Mouse (Mus musculus) layer of hippocampus, adult 8-10 months (tissue): ENCODE measurements around the gene Mrc2. TPM values are rescaled to one million over a fixed set of nuclear protein-coding genes. Genes with fewer than 3 reads are reported as not detected.
A peak's percentile ranks its signal among the peaks of the same experiment; 100 is the strongest.

Source experiments
- DNase-seq, 2 experiments: peaks; one replicate each; pipeline ENCODE4 v3.0.0; 2022; ENCODE audit warnings: low spot score in 2 of 2
- total RNA-seq, 4 experiments: library from RNA; stranded (reverse); gene quantifications; 2 replicates each; pipeline ENCODE4 v1.2.4; 2022

Gene Mrc2
- total RNA-seq, 4 experiments from 2014 or later: 5.0 to 19.1 (median 9.9) TPM

- DNase-seq: no peak
These were observed 17.8 kb downstream of the Mrc2 start for GRCm38 (mm10) chr11:105310197-105310596.

GRCm38 (mm10) chr11:105311291-105311975 lies 19.0 kb downstream of the Mrc2 start:
- DNase-seq: peak in 1 of 2 experiments; percentile 19

GRCm38 (mm10) chr11:105312311-105312942 lies 20.0 kb downstream of the Mrc2 start:
- DNase-seq: peak in 1 of 2 experiments; percentile 11

GRCm38 (mm10) chr11:105312972-105313632 lies 20.7 kb downstream of the Mrc2 start:
- no peak for DNase-seq

GRCm38 (mm10) chr11:105313633-105314014 lies 21.2 kb downstream of the Mrc2 start:
- no peak for DNase-seq

GRCm38 (mm10) chr11:105315296-105315695 lies 22.9 kb downstream of the Mrc2 start:
- DNase-seq: no peak

- DNase-seq: no peak
These were observed 23.7 kb downstream of the Mrc2 start for GRCm38 (mm10) chr11:105316121-105316520.

GRCm38 (mm10) chr11:105317769-105318168 lies 25.3 kb downstream of the Mrc2 start:
- no peak for DNase-seq

- no peak for DNase-seq
These were observed 28.6 kb downstream of the Mrc2 start for GRCm38 (mm10) chr11:105321090-105321489.

- no peak for DNase-seq
These were observed 31.1 kb downstream of the Mrc2 start for GRCm38 (mm10) chr11:105323530-105323929.

- DNase-seq: no peak
These were observed 34.7 kb downstream of the Mrc2 start for GRCm38 (mm10) chr11:105327101-105327500.

GRCm38 (mm10) chr11:105329962-105330361 lies 37.5 kb downstream of the Mrc2 start:
- DNase-seq: no peak

GRCm38 (mm10) chr11:105331129-105331528 lies 38.7 kb downstream of the Mrc2 start:
- DNase-seq: no peak

GRCm38 (mm10) chr11:105331732-105332131 lies 39.3 kb downstream of the Mrc2 start:
- DNase-seq: no peak

GRCm38 (mm10) chr11:105332468-105332867 lies 40.0 kb downstream of the Mrc2 start:
- DNase-seq: peak in 1 of 2 experiments; percentile 64

GRCm38 (mm10) chr11:105333867-105334670 lies 41.6 kb downstream of the Mrc2 start:
- DNase-seq: no peak

GRCm38 (mm10) chr11:105338596-105339390 lies 46.4 kb downstream of the Mrc2 start:
- no peak for DNase-seq

- no peak for DNase-seq
These were observed 52.8 kb downstream of the Mrc2 start for GRCm38 (mm10) chr11:105345284-105345683.

- DNase-seq: peak; percentile 85 to 89
These were observed 55.0 kb downstream of the Mrc2 start for GRCm38 (mm10) chr11:105347162-105348161.
